Mouse (Mus musculus) hematopoietic stem cell, adult 5-6 weeks (primary cell): ENCODE data around the gene Ehbp1l1. TPM values are rescaled to one million over a fixed set of nuclear protein-coding genes. Genes with fewer than 3 reads are reported as not detected.
A peak's percentile ranks its signal among the peaks of the same experiment; 100 is the strongest.

Experiments used
- ATAC-seq, 2 experiments: fragments of 125-278 bp in 1 of 2; replicated peaks in 1 of 2; 2 replicates each; pipeline ENCODE4 v1.8.0; 2016 to 2017; ENCODE audit warnings: inconsistent platforms in 2 of 2, mild to moderate bottlenecking in 2 of 2, moderate number of reproducible peaks in 2 of 2, low read depth in 1 of 2, moderate TSS enrichment in 1 of 2; ENCODE audit not compliant: low FRiP score in 2 of 2, poor library complexity in 2 of 2, severe bottlenecking in 2 of 2, insufficient read depth in 1 of 2, low TSS enrichment in 1 of 2
- total RNA-seq: library from RNA; stranded (forward); fragments of 172-1452, 232-1000 nt; gene quantifications from 2 replicates; pipeline ENCODE4 v1.2.3, GENCODE M21; 2017

Ehbp1l1 gene
- total RNA-seq = 29.5 and 51.2 TPM in 2 replicates

GRCm38 (mm10) chr19:5725767-5726515 is at the start of gene Ehbp1l1:
TSS of gene Ehbp1l1 (minus strand) at chr19:5726317.
- ATAC-seq = peak in 1 of 2 experiments; percentile 6; a peak in 1 of 4 replicates

DNA sequence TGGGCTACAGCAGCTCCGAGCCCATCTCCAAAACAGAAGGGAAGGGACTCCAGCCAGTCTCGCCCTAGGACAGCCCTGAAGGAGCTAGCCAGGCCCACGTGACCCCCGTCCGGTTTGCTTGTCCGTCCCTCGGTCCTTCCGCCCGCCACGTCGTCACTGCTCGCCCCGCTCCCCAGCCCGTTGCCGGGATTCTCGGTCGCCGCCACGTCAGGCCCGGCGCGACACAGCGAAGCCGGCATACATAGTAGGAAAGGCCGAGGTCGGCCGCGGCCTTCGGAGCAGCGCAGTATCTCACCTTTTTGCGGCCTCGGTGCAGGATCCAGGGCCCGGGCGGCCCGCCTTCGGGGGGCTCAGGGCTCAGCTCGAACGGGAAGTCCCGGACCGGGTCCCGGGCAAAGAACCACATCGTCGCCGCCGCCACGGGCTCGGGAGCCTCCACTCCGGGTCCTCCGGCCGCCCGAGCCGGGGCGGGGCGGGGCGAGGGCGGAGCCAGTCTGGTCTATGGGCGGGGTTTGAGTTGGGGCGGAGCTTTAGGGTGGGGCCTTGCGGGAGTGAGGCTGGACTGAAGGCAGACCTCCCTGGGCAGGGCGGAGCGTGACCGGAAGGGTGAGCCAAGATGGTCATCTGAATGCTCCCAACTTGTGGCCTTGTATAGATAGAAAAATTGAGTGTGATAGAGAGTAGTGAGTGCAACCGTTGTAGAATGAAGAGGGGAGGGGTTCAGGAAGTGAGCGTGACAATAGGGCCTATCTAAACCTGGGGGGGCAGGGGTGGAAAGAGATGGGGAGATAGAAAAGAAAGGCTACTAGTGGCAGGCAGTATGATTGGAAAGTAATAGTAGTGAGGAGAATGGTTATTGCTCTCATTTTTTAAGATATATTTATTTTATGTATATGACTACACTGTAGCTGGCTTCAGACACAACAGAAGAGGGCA is 45.1 kb upstream of the Ehbp1l1 start, which contains the start of gene Scyl1:
Gene Scyl1 (minus strand): TSS at position 495 of the 936 bp plus-strand sequence.
- peak; percentile 93 to 97 for ATAC-seq

DNA sequence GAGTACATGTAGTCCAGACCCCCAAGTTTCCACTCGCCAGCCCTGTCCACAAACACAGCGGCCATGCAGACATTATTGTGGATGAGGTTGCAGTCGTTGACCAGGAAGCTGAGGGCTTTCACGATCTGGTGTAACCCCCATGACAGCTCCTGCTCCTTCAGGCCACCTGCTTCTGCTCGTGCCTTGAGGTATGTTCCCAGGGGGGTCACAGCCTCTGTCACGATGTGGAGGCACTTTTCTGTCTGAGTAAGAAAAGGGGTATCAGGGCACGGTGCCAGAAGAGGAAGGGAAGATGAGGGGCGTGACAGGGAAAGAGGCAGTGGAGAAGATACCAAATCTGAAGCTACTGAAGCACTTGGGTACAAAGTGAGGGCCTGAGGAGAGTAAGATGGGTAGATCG is 44.2 kb upstream of the Ehbp1l1 start:
- no peak for ATAC-seq

GRCm38 (mm10) chr19:5767271-5767670 is 41.2 kb upstream of the Ehbp1l1 start:
- ATAC-seq = no peak

- no peak for ATAC-seq
Observed at GRCm38 (mm10) chr19:5763163-5763562, 37.0 kb upstream of the Ehbp1l1 start.

DNA sequence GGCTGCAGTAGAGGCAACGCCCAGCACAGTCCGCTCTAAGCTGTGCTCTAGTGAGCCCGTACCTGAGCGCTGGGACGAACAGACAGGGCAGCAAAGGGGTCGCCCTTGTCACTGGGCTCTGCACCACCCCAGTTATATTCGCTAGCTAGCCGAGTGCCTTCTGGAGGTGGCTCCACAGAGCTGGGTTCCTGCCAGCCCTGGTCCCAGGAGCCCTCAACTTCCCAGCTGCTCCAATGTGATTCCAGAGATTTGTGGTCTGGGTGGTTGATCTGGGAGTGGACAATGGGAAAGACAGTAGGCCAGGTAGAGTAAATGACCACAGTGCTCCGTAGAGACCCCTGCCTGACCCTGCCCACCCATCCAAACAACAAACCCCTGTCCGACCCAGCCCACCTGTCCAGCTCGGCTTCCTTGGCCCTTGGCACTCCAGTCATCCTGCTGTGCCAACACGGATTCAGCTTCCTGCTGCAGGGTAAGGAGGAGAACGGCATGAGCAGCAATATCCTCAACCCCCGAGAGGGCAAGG is 32.8 kb upstream of the Ehbp1l1 start:
- ATAC-seq = no peak

- no peak for ATAC-seq
Observed at GRCm38 (mm10) chr19:5756991-5757636, 31.0 kb upstream of the Ehbp1l1 start.

GRCm38 (mm10) chr19:5756321-5756985 is 30.3 kb upstream of the Ehbp1l1 start:
- ATAC-seq = no peak

DNA sequence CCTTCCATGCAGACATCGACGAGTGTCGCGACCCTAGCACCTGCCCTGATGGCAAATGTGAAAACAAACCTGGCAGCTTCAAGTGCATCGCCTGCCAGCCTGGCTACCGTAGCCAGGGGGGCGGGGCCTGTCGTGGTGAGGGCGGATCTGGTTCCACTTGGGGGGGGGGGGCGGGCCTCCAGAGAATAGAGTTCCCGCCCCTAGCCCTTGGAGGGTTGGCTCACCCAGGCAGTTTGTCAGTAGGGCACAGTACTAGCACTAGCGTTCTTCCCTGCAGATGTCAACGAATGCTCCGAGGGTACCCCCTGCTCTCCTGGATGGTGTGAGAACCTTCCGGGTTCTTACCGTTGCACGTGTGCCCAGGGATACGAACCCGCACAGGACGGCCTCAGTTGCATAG is 25.6 kb upstream of the Ehbp1l1 start:
- no peak for ATAC-seq

DNA sequence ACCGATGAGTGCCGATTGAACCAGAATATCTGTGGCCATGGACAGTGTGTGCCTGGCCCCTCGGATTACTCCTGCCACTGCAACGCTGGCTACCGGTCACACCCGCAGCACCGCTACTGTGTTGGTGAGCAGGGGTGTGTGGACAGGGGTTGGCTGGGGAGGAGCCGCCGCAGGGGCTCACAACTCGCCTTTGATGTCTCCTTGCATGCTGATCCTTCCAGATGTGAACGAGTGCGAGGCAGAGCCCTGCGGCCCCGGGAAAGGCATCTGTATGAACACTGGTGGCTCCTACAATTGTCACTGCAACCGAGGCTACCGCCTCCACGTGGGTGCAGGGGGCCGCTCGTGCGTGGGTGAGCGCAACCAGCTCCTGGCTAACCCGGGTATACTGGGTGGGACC is 24.8 kb upstream of the Ehbp1l1 start:
- ATAC-seq = no peak

- ATAC-seq = no peak
Observed at GRCm38 (mm10) chr19:5749476-5749875, 23.4 kb upstream of the Ehbp1l1 start.

DNA sequence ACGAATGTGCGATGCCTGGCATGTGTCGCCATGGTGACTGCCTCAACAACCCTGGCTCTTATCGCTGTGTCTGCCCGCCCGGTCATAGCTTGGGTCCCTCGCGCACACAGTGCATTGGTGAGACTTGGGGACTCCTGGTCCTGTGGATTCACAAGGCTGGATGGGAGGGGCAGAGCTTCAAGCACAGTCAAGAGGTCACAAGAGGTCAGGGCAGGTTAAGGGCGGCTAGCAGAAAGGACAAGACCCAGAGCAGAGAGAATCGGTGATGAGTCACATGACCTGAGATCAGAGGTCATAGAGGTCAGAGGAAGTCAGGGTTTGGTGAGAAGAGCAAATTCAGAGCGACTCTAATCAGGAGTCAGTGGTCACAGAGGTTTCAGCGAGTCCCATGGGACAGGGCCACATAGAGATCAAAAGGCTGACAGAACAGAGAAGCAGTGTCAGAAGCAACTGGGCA is 20.8 kb upstream of the Ehbp1l1 start:
- ATAC-seq = no peak

DNA sequence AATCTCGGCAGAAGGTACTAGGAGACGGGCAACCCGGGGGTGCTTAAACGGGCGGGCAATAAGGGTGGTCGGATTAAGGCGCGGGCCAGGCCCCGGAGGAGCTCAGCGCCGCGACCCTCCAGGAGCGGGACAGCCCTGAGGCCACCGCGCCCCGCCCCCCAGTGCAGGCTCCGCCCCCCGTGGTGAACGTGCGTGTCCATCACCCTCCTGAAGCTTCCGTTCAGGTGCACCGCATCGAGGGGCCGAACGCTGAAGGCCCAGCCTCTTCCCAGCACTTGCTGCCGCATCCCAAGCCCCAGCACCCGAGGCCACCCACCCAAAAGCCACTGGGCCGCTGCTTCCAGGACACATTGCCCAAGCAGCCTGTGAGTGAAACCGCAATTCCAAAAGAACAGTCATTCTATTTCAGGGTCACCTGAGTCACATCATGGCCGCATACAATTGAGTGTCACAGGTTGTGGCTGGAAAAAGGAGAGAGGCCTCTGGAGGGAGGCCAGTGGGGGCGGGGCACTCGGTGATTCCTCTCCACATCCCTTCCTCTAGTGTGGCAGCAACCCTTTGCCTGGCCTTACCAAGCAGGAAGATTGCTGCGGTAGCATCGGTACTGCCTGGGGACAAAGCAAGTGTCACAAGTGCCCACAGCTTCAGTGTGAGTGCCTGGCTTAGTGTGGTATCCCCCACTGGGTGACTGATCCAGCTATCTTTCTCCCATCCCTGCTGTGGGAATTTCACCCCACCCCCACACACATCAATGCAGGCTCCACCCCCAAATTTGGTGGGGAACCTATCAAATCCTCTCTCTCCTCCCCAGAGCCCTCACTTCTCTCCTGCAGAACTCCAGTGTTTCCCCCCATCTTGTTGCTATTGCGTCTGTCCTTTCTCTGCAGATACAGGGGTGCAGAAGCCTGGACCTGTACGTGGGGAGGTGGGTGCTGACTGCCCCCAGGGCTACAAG is 19.9 kb upstream of the Ehbp1l1 start:
- ATAC-seq = no peak

DNA sequence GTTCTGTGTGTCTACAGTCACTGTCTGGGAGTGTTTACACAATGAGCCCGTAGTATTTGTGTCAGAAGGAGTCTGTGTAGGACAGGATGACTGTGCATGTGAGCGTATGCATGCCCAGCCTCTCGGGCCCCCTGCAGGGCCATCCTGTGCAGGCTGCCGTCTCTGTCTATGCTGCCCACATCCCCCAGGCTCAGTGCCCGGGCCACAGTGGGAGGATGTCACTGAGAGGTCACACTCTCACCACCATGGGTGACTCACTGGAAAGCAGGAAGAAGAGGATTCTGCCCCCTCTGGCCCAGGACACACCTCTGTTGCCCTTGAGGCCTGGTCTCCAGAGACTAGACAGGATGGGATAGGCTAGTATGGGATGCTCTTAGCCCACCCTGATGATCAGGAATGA is 17.5 kb upstream of the Ehbp1l1 start:
- peak; percentile 91 to 92 for ATAC-seq

- no peak for ATAC-seq
Observed at GRCm38 (mm10) chr19:5742241-5742641, 16.1 kb upstream of the Ehbp1l1 start.

DNA sequence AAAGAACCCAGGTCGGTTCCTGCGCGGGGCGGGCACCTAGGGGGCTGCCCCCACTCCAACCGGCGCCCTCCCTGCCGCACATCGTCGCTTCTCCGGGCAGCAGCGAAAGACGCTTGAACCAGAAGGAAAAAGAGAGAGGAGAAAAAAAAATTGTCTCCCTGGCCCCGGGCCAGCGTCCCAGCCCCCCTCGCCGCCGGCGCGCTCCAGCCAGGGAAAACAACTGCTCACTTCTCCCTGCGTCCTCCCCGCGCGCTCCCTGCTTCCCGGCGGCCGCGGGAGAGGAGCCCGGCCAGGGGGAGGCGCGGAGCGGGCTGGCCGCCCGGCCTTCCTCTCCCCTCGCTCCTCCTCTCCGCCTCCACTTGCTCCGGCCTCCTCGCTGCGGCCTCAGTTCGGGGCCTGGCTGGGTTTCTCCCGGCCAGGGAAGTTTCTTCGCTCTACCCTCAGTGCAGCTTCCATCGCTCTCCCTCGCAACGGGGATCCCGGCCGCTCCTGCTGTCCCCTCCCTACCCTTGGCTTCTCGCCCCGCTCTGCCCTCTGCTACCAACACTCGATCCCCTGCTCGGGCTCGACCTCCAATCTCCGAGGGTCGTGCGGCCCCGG is 15.6 kb upstream of the Ehbp1l1 start:
- ATAC-seq = no peak
